Mouse (Mus musculus): ENCODE measurements at regions not wholly inside any gene's neighbourhood (a gene's known extent, or its start where the extent isn't known, plus 50 kb on each side); places are given as distances from the start of the nearest gene placed in this dataset.

- DNase-seq = peak; percentile 63
Measured at GRCm38 (mm10) chr8:57383746-57384320, 63.0 kb downstream of the Hand2 start.

GRCm38 (mm10) chr8:57387627-57388026 is 66.8 kb downstream of the Hand2 start:
- DNase-seq = no peak

GRCm38 (mm10) chr8:57388579-57388978 is 67.1 kb upstream of the Scrg1 start:
- peak; percentile 84 for DNase-seq

- DNase-seq = peak; percentile 78
Measured at GRCm38 (mm10) chr8:57397999-57398635, 57.6 kb upstream of the Scrg1 start.

GRCm38 (mm10) chr8:57400171-57400570 is 55.6 kb upstream of the Scrg1 start:
- DNase-seq = peak; percentile 91

GRCm38 (mm10) chr8:57400776-57401631 is 54.7 kb upstream of the Scrg1 start:
- DNase-seq = peak; percentile 82

GRCm38 (mm10) chr8:57401661-57402060 is 54.1 kb upstream of the Scrg1 start:
- no peak for DNase-seq

- peak; percentile 55 for DNase-seq
Measured at GRCm38 (mm10) chr8:57402200-57402599, 53.5 kb upstream of the Scrg1 start.

- peak; percentile 39 for DNase-seq
Measured at GRCm38 (mm10) chr8:57403640-57404180, 52.0 kb upstream of the Scrg1 start.

- peak; percentile 17 for DNase-seq
Measured at GRCm38 (mm10) chr8:57405277-57405817, 50.4 kb upstream of the Scrg1 start.
